Mouse (Mus musculus) cerebellum, adult 2 months (tissue): ENCODE measurements around the gene Rap2a. TPM values are rescaled to one million over a fixed set of nuclear protein-coding genes. Genes with fewer than 3 reads are reported as not detected.

ENCODE experiments used
- DNase-seq, 2 experiments: peaks; one replicate each; pipeline ENCODE4 v3.0.0; 2021
- H3K27ac ChIP-seq: fragments of 200-500 bp; 2 replicates; pipeline ENCODE4 v1.5.1; 2012; ENCODE audit warnings: low read length, control low read depth, inconsistent platforms; ENCODE audit not compliant: insufficient read depth
- H3K27me3 ChIP-seq: fragments of 200-500 bp; 2 replicates; pipeline ENCODE4 v1.6.1; 2012; ENCODE audit warnings: inconsistent platforms, mild to moderate bottlenecking, low read length, moderate library complexity; ENCODE audit not compliant: control insufficient read depth, insufficient read depth
- H3K4me1 ChIP-seq: fragments of 200-500 bp; 2 replicates; pipeline ENCODE4 v1.6.1; 2011; ENCODE audit warnings: low read length; ENCODE audit not compliant: control insufficient read depth, insufficient read depth
- H3K4me3 ChIP-seq: fragments of 200-500 bp; replicated peaks from 2 replicates; pipeline ENCODE3; 2011; ENCODE audit warnings: mild to moderate bottlenecking, low read depth, low read length, control low read depth; ENCODE audit not compliant: insufficient read depth
- CTCF ChIP-seq: fragments of 200-500 bp; IDR thresholded peaks from 2 replicates; pipeline ENCODE4 v1.5.1; 2011; ENCODE audit warnings: low read depth, mild to moderate bottlenecking, control low read depth, low read length, moderate library complexity, borderline replicate concordance; ENCODE audit not compliant: insufficient read depth
- POLR2A ChIP-seq: fragments of 200-500 bp; IDR thresholded peaks from 2 replicates; pipeline ENCODE4 v1.6.1; 2011; ENCODE audit warnings: low read length, control low read depth, borderline replicate concordance; ENCODE audit not compliant: insufficient read depth
- WGBS: fragments of 180-500 bp; shearing (Covaris S2); methylation state at CpG from one replicate; pipeline ENCODE4 v1.1.7; 2018; 5-methylcytosine and 5-hydroxymethylcytosine counted together
- polyA plus RNA-seq: library from polyadenylated mRNA; depleted of rRNA; stranded (reverse); fragments of >200 nt; gene quantifications from 2 replicates; pipeline ENCODE4 v1.2.3, GENCODE M21; 2012

Gene Rap2a
- polyA plus RNA-seq, 1 experiment, result 39.3 TPM

- peaks cover 13% of the 10 kb centered on the region for H3K4me1 ChIP-seq
- no peak overlapping the region for H3K4me3 ChIP-seq
- no peak overlapping the region for H3K27ac ChIP-seq
- no peak for TF ChIP-seq POLR2A
- TF ChIP-seq CTCF, result no peak
- DNase-seq, result no peak
- WGBS, result 40% methylated on average over 5 of the region's 5 CpGs
- H3K27me3 ChIP-seq, result no peaks in the 10 kb centered on the region
These were observed 22.5 kb downstream of the Rap2a start for GRCm38 (mm10) chr14:120500791-120501190.

GRCm38 (mm10) chr14:120503641-120504040, 25.4 kb downstream of the Rap2a start:
- Histone ChIP-seq H3K27ac (no peak overlapping the region), H3K4me1 (peaks cover 13% of the 10 kb centered on the region), H3K4me3 (no peak overlapping the region), H3K27me3 (no peaks in the 10 kb centered on the region)
- 92% methylated on average over 12 of the region's 12 CpGs for WGBS
- no peak for DNase-seq
- TF ChIP-seq POLR2A (no peak), CTCF (no peak)

GRCm38 (mm10) chr14:120504423-120504822, 26.2 kb downstream of the Rap2a start:
- TF ChIP-seq CTCF (no peak), POLR2A (no peak)
- Histone ChIP-seq H3K4me3 (no peak overlapping the region), H3K27ac (no peak overlapping the region), H3K27me3 (no peaks in the 10 kb centered on the region), H3K4me1 (peaks cover 13% of the 10 kb centered on the region)
- WGBS, result 85% methylated on average over 12 of the region's 12 CpGs
- no peak for DNase-seq

- DNase-seq, result no peak
- H3K4me1 ChIP-seq, result peaks cover 7% of the 10 kb centered on the region
- H3K4me3 ChIP-seq, result no peak overlapping the region
- no peak overlapping the region for H3K27ac ChIP-seq
- H3K27me3 ChIP-seq, result no peaks in the 10 kb centered on the region
- 92% methylated on average over 18 of the region's 18 CpGs for WGBS
- no peak for TF ChIP-seq POLR2A
- TF ChIP-seq CTCF, result no peak
These were observed 26.8 kb downstream of the Rap2a start for GRCm38 (mm10) chr14:120504928-120505461.

GRCm38 (mm10) chr14:120505918-120506317, 27.7 kb downstream of the Rap2a start:
- H3K4me3 ChIP-seq, result no peak overlapping the region
- H3K4me1 ChIP-seq, result no peaks in the 10 kb centered on the region
- WGBS, result 97% methylated on average over 6 of the region's 6 CpGs
- TF ChIP-seq CTCF (no peak), POLR2A (no peak)
- no peak overlapping the region for H3K27ac ChIP-seq
- DNase-seq, result no peak
- no peaks in the 10 kb centered on the region for H3K27me3 ChIP-seq

- WGBS, result 30% methylated on average over 12 of the region's 12 CpGs
- no peak for DNase-seq
- H3K4me1 ChIP-seq, result no peaks in the 10 kb centered on the region
- H3K27me3 ChIP-seq, result no peaks in the 10 kb centered on the region
- no peak overlapping the region for H3K4me3 ChIP-seq
- no peak overlapping the region for H3K27ac ChIP-seq
- no peak for TF ChIP-seq POLR2A
- TF ChIP-seq CTCF, result no peak
These were observed 29.3 kb downstream of the Rap2a start for GRCm38 (mm10) chr14:120507516-120507915.

GRCm38 (mm10) chr14:120508566-120509365, 30.5 kb downstream of the Rap2a start:
- WGBS, result 87% methylated on average over 16 of the region's 16 CpGs
- no peak for TF ChIP-seq CTCF
- TF ChIP-seq POLR2A, result no peak
- Histone ChIP-seq H3K27me3 (no peaks in the 10 kb centered on the region), H3K27ac (no peak overlapping the region), H3K4me3 (no peak overlapping the region), H3K4me1 (no peaks in the 10 kb centered on the region)
- DNase-seq, result no peak

- no peaks in the 10 kb centered on the region for H3K4me1 ChIP-seq
- WGBS, result 82% methylated on average over 5 of the region's 5 CpGs
These were observed 31.1 kb downstream of the Rap2a start for GRCm38 (mm10) chr14:120509366-120509640.

More at GRCm38 (mm10) chr14:120509366-120509640, 31.1 kb downstream of the Rap2a start:
- TF ChIP-seq CTCF (no peak), POLR2A (no peak)
- DNase-seq, result no peak
- Histone ChIP-seq H3K27ac (no peak overlapping the region), H3K4me3 (no peak overlapping the region), H3K27me3 (no peaks in the 10 kb centered on the region)
